ENCODE assay signal across 8 mouse cellular contexts in genomic region chr7:112720989-112721337, GRCm38 (mm10). TPM values are rescaled to one million over a fixed set of nuclear protein-coding genes. Genes with fewer than 3 reads are reported as not detected.
DNase-seq lines count a peak whose midpoint lies in the region; ATAC-seq lines count a peak whose summit lies in the region.

No protein-coding gene starts in this region.

- ATAC-seq in heart, embryonic 13.5 days (ENCODE audit: extremely low read depth, insufficient number of reproducible peaks, low FRiP score, low TSS enrichment): no peak
- no peak; the same call in 1 of the 2 replicates for ATAC-seq in hindbrain, embryonic 12.5 days (ENCODE audit: low FRiP score)
- no peak; the same call in 1 of the 2 replicates for ATAC-seq in midbrain, embryonic 13.5 days
- ATAC-seq in frontal cortex, adult (ENCODE audit: low TSS enrichment): no peak

- peak overlapping the region; percentile 88 for H3K27ac ChIP-seq in heart, embryonic 13.5 days (replicated peaks)
- peak overlapping the region; percentile 48 for H3K27ac ChIP-seq in embryonic facial prominence, embryonic 10.5 days (replicated peaks)
- peak overlapping the region; percentile 58 for H3K27ac ChIP-seq in hindbrain, embryonic 12.5 days
- peak overlapping the region; percentile 83 for H3K27ac ChIP-seq in midbrain, embryonic 13.5 days

- no peaks in the 10 kb centered on the region for H3K27me3 ChIP-seq in heart, embryonic 13.5 days (replicated peaks)
- H3K27me3 ChIP-seq in embryonic facial prominence, embryonic 10.5 days (replicated peaks; ENCODE audit: low read depth, poor library complexity, severe bottlenecking): no peaks in the 10 kb centered on the region
- no peaks in the 10 kb centered on the region for H3K27me3 ChIP-seq in hindbrain, embryonic 12.5 days
- H3K27me3 ChIP-seq in midbrain, embryonic 13.5 days: no peaks in the 10 kb centered on the region

- H3K4me3 ChIP-seq in heart, embryonic 13.5 days: peak overlapping the region; percentile 37
- H3K4me3 ChIP-seq in embryonic facial prominence, embryonic 10.5 days: no peak overlapping the region; the same call in 1 of the 2 replicates
- no peak overlapping the region for H3K4me3 ChIP-seq in hindbrain, embryonic 12.5 days
- peak overlapping the region; percentile 25; the same call in 1 of the 2 replicates for H3K4me3 ChIP-seq in midbrain, embryonic 13.5 days (replicated peaks)

- peak overlapping the region; percentile 66 for H3K4me2 ChIP-seq in heart, embryonic 13.5 days
- peak overlapping the region; percentile 46 for H3K4me2 ChIP-seq in hindbrain, embryonic 12.5 days (replicated peaks)
- peak overlapping the region; percentile 52 for H3K4me2 ChIP-seq in midbrain, embryonic 13.5 days (replicated peaks)

- DNase-seq in heart, adult 9 months (ENCODE audit: low spot score in 2 of 2): no peak
- no peak for DNase-seq in embryonic facial prominence, embryonic 10.5 days (ENCODE audit: low spot score)
- no peak for DNase-seq in thymus, postnatal 0 days (ENCODE audit: low spot score)
- no peak for DNase-seq in adrenal gland, adult 8-10 months

- peaks cover 99% of the 10 kb centered on the region for H3K4me1 ChIP-seq in heart, embryonic 13.5 days
- peaks cover 70% of the 10 kb centered on the region for H3K4me1 ChIP-seq in embryonic facial prominence, embryonic 10.5 days
- H3K4me1 ChIP-seq in hindbrain, embryonic 12.5 days: peaks cover 50% of the 10 kb centered on the region
- H3K4me1 ChIP-seq in midbrain, embryonic 13.5 days (replicated peaks): peaks cover 47% of the 10 kb centered on the region

- H3K36me3 ChIP-seq in heart, embryonic 13.5 days: no peaks in the 10 kb centered on the region
- H3K36me3 ChIP-seq in embryonic facial prominence, embryonic 10.5 days (replicated peaks): no peaks in the 10 kb centered on the region
- H3K36me3 ChIP-seq in hindbrain, embryonic 12.5 days: no peaks in the 10 kb centered on the region
- H3K36me3 ChIP-seq in midbrain, embryonic 13.5 days: no peaks in the 10 kb centered on the region

- no peaks in the 10 kb centered on the region for H3K9me3 ChIP-seq in heart, embryonic 13.5 days
- H3K9me3 ChIP-seq in embryonic facial prominence, embryonic 10.5 days: no peaks in the 10 kb centered on the region
- no peaks in the 10 kb centered on the region for H3K9me3 ChIP-seq in hindbrain, embryonic 12.5 days (replicated peaks)
- H3K9me3 ChIP-seq in midbrain, embryonic 13.5 days: no peaks in the 10 kb centered on the region

- peak overlapping the region; percentile 71 for H3K9ac ChIP-seq in heart, embryonic 13.5 days
- peak overlapping the region; percentile 6; the same call in 1 of the 2 replicates for H3K9ac ChIP-seq in hindbrain, embryonic 12.5 days
- H3K9ac ChIP-seq in midbrain, embryonic 13.5 days (replicated peaks): peak overlapping the region; percentile 49; the same call in 1 of the 2 replicates

- WGBS in heart, embryonic 13.5 days: 11% methylated on average over 4 of the region's 4 CpGs
- 42% methylated on average over 4 of the region's 4 CpGs for WGBS in embryonic facial prominence, embryonic 10.5 days
- WGBS in hindbrain, embryonic 12.5 days: 15% methylated on average over 4 of the region's 4 CpGs
- 31% methylated on average over 4 of the region's 4 CpGs for WGBS in midbrain, embryonic 13.5 days

RNA-seq across cellular contexts. Expression of gene Tead1, which starts 41.8 kb away (rescaled TPM):
- 25.2 and 29.3 TPM in 2 replicates for polyA plus RNA-seq in heart, embryonic 13.5 days (2015; fragmentation: Nextera tagmentation; extraction: Ambion mirVana)
- 20.2 and 23.5 TPM in 2 replicates for polyA plus RNA-seq in embryonic facial prominence, embryonic 10.5 days (2016; fragmentation: Nextera tagmentation; extraction: Ambion mirVana)
- 23.3 and 25.4 TPM in 2 replicates for polyA plus RNA-seq in hindbrain, embryonic 12.5 days (2016; fragmentation: Nextera tagmentation; extraction: Ambion mirVana)
- polyA plus RNA-seq in midbrain, embryonic 13.5 days (2015; fragmentation: Nextera tagmentation; extraction: Ambion mirVana): 16.9 and 18.9 TPM in 2 replicates
- polyA plus RNA-seq in thymus, postnatal 0 days (2015; fragmentation: Nextera tagmentation; extraction: Ambion mirVana): 1.2 and 3.2 TPM in 2 replicates
- 10 to 100 TPM; 73.4 to 82.7 (median 78.7) TPM for total RNA-seq in adrenal gland, adult 8-10 months (2022)

Comparison
In these comparisons a context has a peak if more than half of its experiments do, and no peak if none do; other contexts are left out.
1. H3K4me3 ChIP-seq: peak in heart, embryonic 13.5 days (single experiment) and midbrain, embryonic 13.5 days (single experiment); none in embryonic facial prominence, embryonic 10.5 days (single experiment) and hindbrain, embryonic 12.5 days (single experiment).
2. H3K9ac ChIP-seq: peak in every context shown above with its lines; median percentile 71 in heart, embryonic 13.5 days; 49 in midbrain, embryonic 13.5 days; 6 in hindbrain, embryonic 12.5 days.
3. Peak in every context shown above with its lines, with median percentiles within 50 percentile points of each other: H3K27ac ChIP-seq and H3K4me2 ChIP-seq.